Mouse (Mus musculus): ENCODE results near the gene C2cd4b. TPM values are rescaled to one million over a fixed set of nuclear protein-coding genes. Genes with fewer than 3 reads are reported as not detected.

C2cd4b gene
- total RNA-seq, 2 experiments from 2014 or later, result 7.9 to 10.0 TPM

GRCm38 (mm10) chr9:67769401-67769800 lies 10.2 kb downstream of the C2cd4b start:
- DNase-seq (ENCODE audit: extremely low spot score in 1 of 2, low spot score in 1 of 2), result no peak

DNA sequence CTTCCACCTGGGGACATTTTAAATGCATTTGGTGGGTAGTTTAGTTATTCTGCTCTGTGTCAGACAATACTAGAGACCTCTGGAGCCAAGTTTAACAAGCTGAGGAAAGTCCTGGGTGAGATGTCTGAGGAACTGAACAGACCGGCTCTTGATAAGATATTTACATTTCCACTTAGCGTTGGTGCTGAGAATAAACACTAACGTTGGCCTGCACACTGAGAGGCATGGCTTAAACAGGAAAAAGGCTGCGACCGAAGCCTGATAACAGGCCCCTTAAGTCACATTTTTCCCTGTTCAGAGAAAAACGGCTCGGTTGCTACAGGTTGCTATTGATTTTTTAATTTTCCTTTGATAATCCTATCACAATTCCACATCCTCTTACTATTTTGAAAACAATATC lies 12.1 kb downstream of the C2cd4b start:
- no peak for DNase-seq (ENCODE audit: extremely low spot score in 1 of 2, low spot score in 1 of 2)

GRCm38 (mm10) chr9:67774201-67774600 lies 15.0 kb downstream of the C2cd4b start:
- DNase-seq (ENCODE audit: extremely low spot score in 1 of 2, low spot score in 1 of 2), result no peak

- no peak for DNase-seq (ENCODE audit: extremely low spot score in 1 of 2, low spot score in 1 of 2)
Observed at GRCm38 (mm10) chr9:67778553-67778952, 19.3 kb downstream of the C2cd4b start.

DNA sequence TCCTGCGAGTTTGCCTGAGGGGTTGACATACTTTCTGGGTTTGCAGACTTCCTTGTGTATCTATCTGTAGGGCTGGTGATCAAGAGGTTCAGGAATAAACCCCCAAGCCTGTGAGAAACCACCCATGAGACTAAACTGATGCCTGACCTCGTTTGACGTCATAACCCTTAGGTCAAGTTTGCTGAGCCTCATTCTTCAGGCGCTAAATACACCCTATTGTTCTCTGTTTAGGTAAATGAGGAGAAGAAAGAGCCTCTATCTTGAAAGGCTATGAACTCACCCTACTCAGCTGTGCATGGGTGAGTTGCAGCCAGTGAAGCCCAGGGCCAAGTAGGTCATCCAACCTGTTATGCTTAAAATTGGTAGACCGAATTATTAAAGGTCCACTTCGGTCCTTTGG lies 23.5 kb downstream of the C2cd4b start:
- no peak for DNase-seq (ENCODE audit: extremely low spot score in 1 of 2, low spot score in 1 of 2)

DNA sequence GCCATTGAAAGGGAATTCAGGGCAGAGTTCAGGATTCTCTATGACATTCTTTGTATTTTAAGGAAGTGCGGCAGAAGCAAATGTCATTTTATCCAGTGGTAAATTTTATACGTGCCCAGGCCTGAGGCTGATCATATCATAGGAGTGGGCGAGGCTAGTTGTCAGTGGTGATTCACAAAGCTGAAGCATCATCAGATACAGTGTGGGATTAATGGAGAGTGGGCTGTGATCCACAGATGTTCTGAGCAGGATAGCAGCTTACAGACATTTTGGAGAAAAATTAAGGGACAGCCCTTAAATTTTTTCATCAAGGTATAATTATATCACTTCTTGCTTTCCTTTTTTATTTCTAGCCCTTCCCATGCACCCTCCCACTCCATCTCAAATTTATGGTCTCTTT lies 24.2 kb downstream of the C2cd4b start:
- DNase-seq (ENCODE audit: extremely low spot score in 1 of 2, low spot score in 1 of 2), result no peak

DNA sequence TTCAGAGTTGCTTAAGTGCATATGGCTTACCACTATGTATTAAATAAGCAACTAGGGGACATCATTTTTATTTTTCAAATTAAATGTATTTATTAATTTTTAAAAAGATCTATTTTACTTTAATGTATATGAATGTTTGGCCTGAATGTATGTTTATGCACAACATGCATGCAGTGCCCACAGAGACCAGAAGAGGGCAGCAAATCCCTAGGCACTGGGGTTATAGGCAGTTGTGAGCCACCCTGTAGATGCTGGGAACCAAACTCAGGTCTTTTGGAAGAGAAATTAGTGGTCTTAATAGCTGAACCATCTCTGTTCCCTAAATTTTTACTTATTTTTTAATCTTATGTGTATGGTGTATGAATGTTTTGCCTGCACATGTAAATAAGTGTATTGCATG lies 24.7 kb downstream of the C2cd4b start:
- DNase-seq (ENCODE audit: extremely low spot score in 1 of 2, low spot score in 1 of 2), result peak in 1 of 2 experiments; percentile 35

GRCm38 (mm10) chr9:67786311-67786710 lies 27.1 kb downstream of the C2cd4b start:
- no peak for DNase-seq (ENCODE audit: extremely low spot score in 1 of 2, low spot score in 1 of 2)

GRCm38 (mm10) chr9:67787671-67788070 lies 28.4 kb downstream of the C2cd4b start:
- no peak for DNase-seq (ENCODE audit: extremely low spot score in 1 of 2, low spot score in 1 of 2)

DNA sequence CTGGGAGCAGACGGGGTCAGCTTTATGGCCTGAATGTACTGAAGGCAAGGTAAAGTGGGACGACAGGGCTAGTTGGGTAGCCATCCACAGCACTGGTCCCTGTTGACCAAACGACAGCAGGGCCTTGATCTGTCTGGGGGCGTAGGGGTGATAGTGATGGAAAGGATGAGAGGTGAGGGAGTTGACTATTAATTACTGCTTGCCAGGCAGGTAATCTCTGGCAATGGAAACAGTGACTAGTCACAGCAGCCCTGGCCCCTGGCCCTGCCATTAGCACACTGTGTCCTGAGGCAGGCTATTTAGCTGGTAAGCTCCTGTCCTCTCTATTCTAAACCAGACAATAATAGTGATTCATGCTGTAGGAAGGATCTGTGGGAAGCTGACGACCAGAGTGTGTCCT lies 33.2 kb downstream of the C2cd4b start:
- DNase-seq (ENCODE audit: extremely low spot score in 1 of 2, low spot score in 1 of 2), result no peak

- DNase-seq (ENCODE audit: extremely low spot score in 1 of 2, low spot score in 1 of 2), result no peak
Observed at GRCm38 (mm10) chr9:67793501-67793900, 34.3 kb downstream of the C2cd4b start.

DNA sequence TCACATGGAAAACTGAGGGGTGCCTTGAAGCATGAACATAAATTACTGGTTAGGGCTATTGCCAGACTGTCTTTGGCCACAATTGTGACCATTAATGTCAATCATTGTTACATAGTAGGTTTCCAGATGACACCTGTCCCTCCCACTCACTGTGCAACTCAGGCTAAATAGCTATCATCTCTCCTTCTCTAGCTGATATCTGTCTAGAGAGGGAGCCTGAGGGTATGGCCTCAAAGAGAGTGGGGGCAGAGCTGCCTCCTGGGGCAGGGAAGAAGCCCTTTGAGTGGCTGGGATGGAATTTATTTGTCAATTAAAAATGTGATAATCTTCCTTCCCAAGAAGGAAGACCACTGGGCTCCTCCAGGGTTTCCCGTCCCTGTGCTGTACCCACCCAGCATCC lies 35.0 kb downstream of the C2cd4b start:
- DNase-seq (ENCODE audit: extremely low spot score in 1 of 2, low spot score in 1 of 2), result no peak

DNA sequence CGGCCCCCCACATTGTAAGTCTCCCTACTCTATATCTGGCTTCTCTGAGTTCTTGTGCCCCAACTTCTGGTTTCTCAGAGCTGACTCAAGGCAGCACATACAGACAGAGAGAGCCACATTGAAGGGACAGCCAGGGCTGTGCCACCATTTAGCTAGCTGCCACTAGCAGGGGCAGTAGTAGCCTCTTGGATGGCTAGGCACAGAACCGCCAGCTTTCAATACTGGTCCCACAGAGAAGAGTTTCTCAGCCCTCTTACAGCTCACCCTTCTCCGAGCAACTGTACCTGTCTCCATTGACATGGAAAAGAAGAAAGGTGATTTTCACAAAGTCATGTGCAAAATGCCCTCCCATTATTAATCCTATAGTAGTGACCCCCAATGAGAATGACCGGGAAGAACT lies 35.4 kb downstream of the C2cd4b start:
- DNase-seq (ENCODE audit: extremely low spot score in 1 of 2, low spot score in 1 of 2), result no peak

GRCm38 (mm10) chr9:67795205-67795675 lies 36.0 kb downstream of the C2cd4b start:
- peak; percentile 44 to 70 for DNase-seq (ENCODE audit: extremely low spot score in 1 of 2, low spot score in 1 of 2)

- DNase-seq (ENCODE audit: extremely low spot score in 1 of 2, low spot score in 1 of 2), result no peak
Observed at GRCm38 (mm10) chr9:67799078-67799819, 40.0 kb downstream of the C2cd4b start.

GRCm38 (mm10) chr9:67802241-67802640 lies 43.0 kb downstream of the C2cd4b start:
- DNase-seq (ENCODE audit: extremely low spot score in 1 of 2, low spot score in 1 of 2), result peak in 1 of 2 experiments; percentile 71

- DNase-seq (ENCODE audit: extremely low spot score in 1 of 2, low spot score in 1 of 2), result no peak
Observed at GRCm38 (mm10) chr9:67807000-67807399, 47.8 kb downstream of the C2cd4b start.

DNA sequence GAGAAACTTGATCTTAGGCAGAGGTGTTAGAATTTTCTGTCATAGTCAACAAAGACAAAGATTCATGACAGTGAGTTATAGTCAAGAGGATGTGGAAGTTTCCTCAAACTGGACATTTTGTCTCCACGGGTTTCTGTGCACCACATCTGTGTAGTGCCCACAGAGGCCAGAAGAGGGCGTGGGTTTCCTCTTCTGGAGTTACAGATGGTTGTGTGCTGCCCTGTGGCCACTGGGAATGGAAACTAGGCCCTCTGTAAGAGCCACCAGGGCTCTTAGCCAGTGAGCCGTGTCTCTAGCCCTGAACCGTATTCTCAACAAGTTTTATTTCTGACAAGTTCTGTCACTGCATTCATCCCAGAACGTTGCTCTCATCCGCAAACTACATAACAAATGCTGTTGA lies 51.3 kb downstream of the C2cd4b start:
- no peak for DNase-seq (ENCODE audit: extremely low spot score in 1 of 2, low spot score in 1 of 2)

Data from layer of hippocampus, postnatal 25 days (tissue).